Mouse (Mus musculus) ES-E14 (cell line): ENCODE measurements around the gene Spats2.

Experiments used
- CHD2 ChIP-seq: IDR thresholded peaks from 2 replicates; pipeline ENCODE4 v1.6.1; 2014; ENCODE audit warnings: mild to moderate bottlenecking, low read depth, low read length, inconsistent platforms
- HCFC1 ChIP-seq: IDR thresholded peaks from 2 replicates; pipeline ENCODE4 v1.6.1; 2012; ENCODE audit warnings: low read length, inconsistent platforms, borderline replicate concordance; ENCODE audit not compliant: insufficient read depth
- MAFK ChIP-seq: IDR thresholded peaks from 2 replicates; pipeline ENCODE4 v1.6.1; 2014; ENCODE audit warnings: mild to moderate bottlenecking, low read depth, low read length, inconsistent platforms; ENCODE audit not compliant: insufficient read depth

DNA sequence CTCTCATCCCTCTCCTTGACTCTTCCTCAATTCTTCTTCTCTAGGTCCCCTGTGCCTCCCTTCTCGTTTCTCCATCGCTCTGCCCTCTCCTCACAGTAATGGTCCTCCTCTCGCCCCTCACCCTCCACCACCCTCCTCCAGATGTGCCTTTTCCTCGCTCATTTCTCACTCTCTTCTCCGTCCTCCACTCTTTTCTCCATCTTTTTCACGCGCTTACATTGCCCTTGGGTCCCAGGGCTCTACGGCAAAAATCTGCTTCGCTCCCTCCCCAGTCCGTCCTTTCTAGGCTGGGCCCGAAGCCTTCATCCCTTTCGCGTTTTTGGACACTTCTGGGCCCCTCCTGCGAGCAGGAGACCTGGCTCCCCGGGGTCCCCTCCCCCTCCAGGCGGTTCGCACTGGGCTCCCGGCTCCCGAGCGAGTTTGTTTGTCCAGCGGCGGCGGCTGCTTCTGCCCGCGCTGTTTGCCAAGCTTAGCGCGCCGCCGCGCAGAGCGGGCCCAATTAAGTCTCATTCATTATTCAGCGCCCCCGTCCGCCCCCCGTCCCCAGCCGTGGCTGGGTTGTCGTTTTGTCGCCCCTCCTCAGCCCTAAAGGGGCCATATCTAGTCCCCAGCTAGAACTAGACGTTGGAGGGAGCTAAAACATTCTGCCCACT lies 27.8 kb upstream of the Spats2 start:
- TF ChIP-seq HCFC1, result no peak
- no peak for TF ChIP-seq MAFK
- no peak for TF ChIP-seq CHD2
